Mouse (Mus musculus): ENCODE measurements around the gene Dusp6. TPM values are rescaled to one million over a fixed set of nuclear protein-coding genes. Genes with fewer than 3 reads are reported as not detected.

Dusp6 gene
- polyA plus RNA-seq, 1 experiment from 2014 or later = 15.4 TPM

DNA sequence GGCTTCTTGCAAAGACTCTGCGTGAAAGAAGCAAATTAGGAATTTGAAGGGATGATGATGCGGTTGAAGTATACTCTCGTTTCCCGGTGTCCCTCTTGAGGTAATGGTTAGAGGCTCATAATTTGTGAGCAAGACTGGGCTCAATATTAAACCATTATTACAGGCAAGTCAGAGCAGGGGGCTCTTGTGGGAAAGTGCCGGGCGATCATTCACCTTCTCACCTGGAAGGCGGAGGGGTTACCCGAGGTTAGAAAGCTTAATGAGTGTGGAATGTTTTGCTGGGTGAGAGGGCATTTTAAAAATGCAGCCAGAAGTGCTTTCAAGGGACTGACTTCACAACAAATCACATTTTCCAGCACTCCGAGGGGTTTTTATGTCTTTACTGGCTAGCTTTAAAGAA is 36.3 kb downstream of the Dusp6 start:
- no peaks in the 10 kb centered on the region for H3K36me3 ChIP-seq (replicated peaks; ENCODE audit: insufficient read depth, low read length)
- H3K4me1 ChIP-seq (ENCODE audit: insufficient read depth) = no peaks in the 10 kb centered on the region
- no peak overlapping the region for H3K27ac ChIP-seq (ENCODE audit: low read depth)
- WGBS (ENCODE audit: insufficient replicate concordance) = 71% methylated on average over 9 of the region's 9 CpGs
- H3K9ac ChIP-seq (replicated peaks) = no peak overlapping the region
- H3K4me2 ChIP-seq (ENCODE audit: low read depth, low read length) = no peak overlapping the region
- no peak for TF ChIP-seq CTCF (IDR thresholded peaks at IDR 0.05; ENCODE audit: low read depth)
- TF ChIP-seq EP300 (IDR thresholded peaks at IDR 0.05; ENCODE audit: low read depth) = no peak
- DNase-seq = no peak
- no peaks in the 10 kb centered on the region for H3K27me3 ChIP-seq (ENCODE audit: insufficient read depth, low read length)
- no peak overlapping the region for H3K4me3 ChIP-seq (ENCODE audit: low read depth, low read length)
- H3K9me3 ChIP-seq (ENCODE audit: low read length) = no peaks in the 10 kb centered on the region
- no peak for ATAC-seq

DNA sequence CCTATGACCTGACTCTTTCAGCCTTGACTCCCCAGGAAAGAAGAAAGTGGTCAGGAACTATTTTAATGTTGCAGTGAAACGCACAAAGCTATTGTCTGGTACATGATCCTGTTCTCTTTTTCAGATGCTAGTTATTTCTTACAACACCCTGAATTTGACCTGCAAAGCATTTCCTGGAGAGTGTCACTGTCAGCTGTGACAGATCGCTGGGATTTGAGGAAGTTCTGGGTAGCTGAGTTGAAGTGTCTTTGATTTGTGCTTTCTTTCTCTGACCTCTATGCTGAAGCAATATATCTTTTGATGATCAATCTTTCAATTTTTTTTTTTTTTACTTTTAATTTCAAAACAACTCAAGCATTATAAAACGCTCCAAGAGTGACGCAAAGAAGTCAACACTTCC is 39.0 kb downstream of the Dusp6 start:
- no peaks in the 10 kb centered on the region for H3K27me3 ChIP-seq (ENCODE audit: insufficient read depth, low read length)
- no peak overlapping the region for H3K9ac ChIP-seq (replicated peaks)
- no peak overlapping the region for H3K4me2 ChIP-seq (ENCODE audit: low read depth, low read length)
- DNase-seq (no peak), ATAC-seq (no peak)
- no peaks in the 10 kb centered on the region for H3K9me3 ChIP-seq (ENCODE audit: low read length)
- 36% methylated on average over 4 of the region's 4 CpGs for WGBS (ENCODE audit: insufficient replicate concordance)
- no peak overlapping the region for H3K4me3 ChIP-seq (ENCODE audit: low read depth, low read length)
- no peak overlapping the region for H3K27ac ChIP-seq (ENCODE audit: low read depth)
- no peaks in the 10 kb centered on the region for H3K36me3 ChIP-seq (replicated peaks; ENCODE audit: insufficient read depth, low read length)
- no peaks in the 10 kb centered on the region for H3K4me1 ChIP-seq (ENCODE audit: insufficient read depth)
- no peak for TF ChIP-seq EP300 (IDR thresholded peaks at IDR 0.05; ENCODE audit: low read depth)
- TF ChIP-seq CTCF (IDR thresholded peaks at IDR 0.05; ENCODE audit: low read depth) = no peak

DNA sequence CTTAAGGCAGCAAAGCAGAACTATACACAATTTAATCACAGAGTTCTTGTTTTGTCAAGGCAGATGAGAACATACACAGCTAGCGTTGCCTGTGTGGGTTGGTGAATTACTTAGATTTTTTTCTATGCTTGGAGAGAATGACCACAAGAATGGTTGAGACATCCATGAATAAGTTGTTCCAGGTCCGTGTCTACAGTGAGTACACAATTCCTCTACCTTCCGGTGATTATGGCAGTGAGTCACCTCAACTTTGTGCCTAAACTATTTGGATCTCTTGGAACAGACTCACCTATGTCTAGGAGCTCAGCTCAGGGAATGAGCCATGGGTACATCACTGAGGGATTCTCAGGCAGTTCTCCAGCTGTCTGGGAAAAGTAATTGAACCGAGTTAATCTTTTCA is 45.8 kb downstream of the Dusp6 start:
- DNase-seq = no peak
- no peaks in the 10 kb centered on the region for H3K36me3 ChIP-seq (replicated peaks; ENCODE audit: insufficient read depth, low read length)
- H3K4me1 ChIP-seq (ENCODE audit: insufficient read depth) = no peaks in the 10 kb centered on the region

DNA sequence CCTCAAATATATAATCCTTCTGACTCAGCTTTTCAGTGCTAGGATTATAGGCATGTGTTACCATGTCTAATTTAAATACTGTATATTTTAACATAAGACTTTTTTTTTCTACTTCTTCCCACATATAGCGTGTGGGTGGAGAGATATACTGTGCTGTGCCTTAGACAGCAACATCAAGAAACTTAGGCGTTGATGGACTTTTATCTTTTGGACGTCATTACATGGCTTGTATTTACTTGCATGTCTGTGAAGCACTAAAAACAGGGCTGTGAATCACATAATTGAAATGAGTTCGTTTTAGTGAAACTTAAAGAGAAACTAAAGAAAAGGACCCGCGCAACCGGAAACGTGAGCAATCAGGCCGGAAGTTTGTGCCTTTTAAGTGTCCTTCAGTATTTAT is 46.6 kb downstream of the Dusp6 start:
- Histone ChIP-seq H3K9me3 (ENCODE audit: low read length) (no peaks in the 10 kb centered on the region), H3K27me3 (ENCODE audit: insufficient read depth, low read length) (no peaks in the 10 kb centered on the region), H3K27ac (ENCODE audit: low read depth) (no peak overlapping the region), H3K4me3 (ENCODE audit: low read depth, low read length) (no peak overlapping the region), H3K9ac (replicated peaks) (no peak overlapping the region), H3K4me1 (ENCODE audit: insufficient read depth) (no peaks in the 10 kb centered on the region), H3K4me2 (ENCODE audit: low read depth, low read length) (no peak overlapping the region), H3K36me3 (replicated peaks; ENCODE audit: insufficient read depth, low read length) (no peaks in the 10 kb centered on the region)
- WGBS (ENCODE audit: insufficient replicate concordance) = 81% methylated on average over 9 of the region's 9 CpGs
- TF ChIP-seq EP300 (IDR thresholded peaks at IDR 0.05; ENCODE audit: low read depth) (no peak), CTCF (IDR thresholded peaks at IDR 0.05; ENCODE audit: low read depth) (no peak)
- DNase-seq (no peak), ATAC-seq (no peak)

More for the DNA sequence above, 45.8 kb downstream of the Dusp6 start:
- H3K4me3 ChIP-seq (ENCODE audit: low read depth, low read length) = no peak overlapping the region
- TF ChIP-seq CTCF (IDR thresholded peaks at IDR 0.05; ENCODE audit: low read depth) (no peak), EP300 (IDR thresholded peaks at IDR 0.05; ENCODE audit: low read depth) (no peak)
- ATAC-seq = no peak
- H3K27ac ChIP-seq (ENCODE audit: low read depth) = no peak overlapping the region
- no peaks in the 10 kb centered on the region for H3K27me3 ChIP-seq (ENCODE audit: insufficient read depth, low read length)
- no peak overlapping the region for H3K9ac ChIP-seq (replicated peaks)
- 81% methylated on average over 4 of the region's 4 CpGs for WGBS (ENCODE audit: insufficient replicate concordance)
- no peak overlapping the region for H3K4me2 ChIP-seq (ENCODE audit: low read depth, low read length)
- no peaks in the 10 kb centered on the region for H3K9me3 ChIP-seq (ENCODE audit: low read length)

DNA sequence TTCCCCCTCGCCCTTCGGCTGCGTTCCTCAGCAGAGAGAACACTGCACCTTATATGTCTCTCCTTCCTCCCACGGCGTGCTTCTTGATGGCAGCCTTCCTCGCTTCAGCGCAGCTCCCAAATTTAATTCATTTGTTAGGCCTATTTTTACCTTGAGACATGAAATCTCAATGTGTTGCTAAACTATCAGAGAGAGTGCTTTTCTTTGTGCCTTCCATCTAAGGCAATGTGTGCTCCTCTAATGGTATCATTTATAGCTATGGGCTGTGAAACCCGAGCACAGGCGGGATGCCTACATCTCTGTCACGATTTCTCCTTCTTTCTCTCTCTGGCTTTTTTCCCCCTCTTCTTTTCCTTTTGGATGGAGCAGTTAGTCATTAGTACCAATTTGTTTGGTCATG is 47.2 kb downstream of the Dusp6 start:
- no peak for TF ChIP-seq EP300 (IDR thresholded peaks at IDR 0.05; ENCODE audit: low read depth)
- no peak for TF ChIP-seq CTCF (IDR thresholded peaks at IDR 0.05; ENCODE audit: low read depth)
- no peaks in the 10 kb centered on the region for H3K4me1 ChIP-seq (ENCODE audit: insufficient read depth)
- ATAC-seq (no peak), DNase-seq (no peak)
- H3K9me3 ChIP-seq (ENCODE audit: low read length) = no peaks in the 10 kb centered on the region
- no peaks in the 10 kb centered on the region for H3K27me3 ChIP-seq (ENCODE audit: insufficient read depth, low read length)
- H3K4me2 ChIP-seq (ENCODE audit: low read depth, low read length) = no peak overlapping the region
- no peak overlapping the region for H3K4me3 ChIP-seq (ENCODE audit: low read depth, low read length)
- WGBS (ENCODE audit: insufficient replicate concordance) = 91% methylated on average over 10 of the region's 10 CpGs
- H3K36me3 ChIP-seq (replicated peaks; ENCODE audit: insufficient read depth, low read length) = no peaks in the 10 kb centered on the region
- H3K27ac ChIP-seq (ENCODE audit: low read depth) = no peak overlapping the region
- no peak overlapping the region for H3K9ac ChIP-seq (replicated peaks)

DNA sequence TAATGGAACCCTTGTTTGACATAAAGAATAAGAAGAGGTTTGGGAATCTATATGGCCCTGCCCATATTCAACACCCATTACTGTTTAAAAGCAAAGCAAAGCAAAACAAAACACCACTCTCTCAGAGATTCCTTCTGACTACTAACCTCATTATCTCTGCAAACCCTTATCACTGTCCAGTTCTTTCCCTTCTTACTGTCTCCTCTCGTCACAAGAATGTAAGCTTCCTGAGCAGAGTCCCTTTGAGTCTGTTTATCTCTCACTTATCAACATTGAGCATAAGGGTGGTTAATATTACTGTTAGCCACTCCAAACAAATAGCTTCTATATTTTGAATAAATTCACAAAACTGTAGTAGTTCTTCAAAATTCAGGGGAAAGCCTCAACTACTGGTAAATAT is 48.9 kb downstream of the Dusp6 start:
- no peak overlapping the region for H3K4me2 ChIP-seq (ENCODE audit: low read depth, low read length)
- no peak overlapping the region for H3K4me3 ChIP-seq (ENCODE audit: low read depth, low read length)
- DNase-seq (no peak), ATAC-seq (no peak)
- no peaks in the 10 kb centered on the region for H3K4me1 ChIP-seq (ENCODE audit: insufficient read depth)
- H3K27me3 ChIP-seq (ENCODE audit: insufficient read depth, low read length) = no peaks in the 10 kb centered on the region
- no peaks in the 10 kb centered on the region for H3K9me3 ChIP-seq (ENCODE audit: low read length)
- 54% methylated on average over 1 of the region's 1 CpGs for WGBS (ENCODE audit: insufficient replicate concordance)
- H3K27ac ChIP-seq (ENCODE audit: low read depth) = no peak overlapping the region
- TF ChIP-seq CTCF (IDR thresholded peaks at IDR 0.05; ENCODE audit: low read depth) = no peak
- no peak for TF ChIP-seq EP300 (IDR thresholded peaks at IDR 0.05; ENCODE audit: low read depth)
- no peaks in the 10 kb centered on the region for H3K36me3 ChIP-seq (replicated peaks; ENCODE audit: insufficient read depth, low read length)
- H3K9ac ChIP-seq (replicated peaks) = no peak overlapping the region

DNA sequence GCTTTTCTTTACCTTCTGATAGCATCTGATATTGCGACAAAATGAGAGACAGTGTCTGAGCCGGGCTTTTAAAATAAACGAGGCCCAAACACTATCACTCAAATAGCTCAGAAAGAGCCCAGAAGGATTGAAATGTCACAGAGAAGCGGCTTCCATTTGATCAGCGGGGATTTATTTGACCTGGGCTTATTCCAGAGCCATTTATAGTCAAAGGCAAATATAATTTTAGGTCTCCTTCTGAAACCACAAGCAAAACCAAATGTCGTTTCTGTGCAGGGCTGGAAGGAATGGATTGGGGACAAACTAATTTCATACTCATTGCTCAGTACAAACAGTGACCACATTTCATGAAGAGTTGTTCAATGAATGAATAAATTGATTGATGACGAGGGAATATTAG is 51.3 kb downstream of the Dusp6 start:
- H3K4me2 ChIP-seq (ENCODE audit: low read depth, low read length) = no peak overlapping the region
- ATAC-seq = no peak
- no peaks in the 10 kb centered on the region for H3K4me1 ChIP-seq (ENCODE audit: insufficient read depth)
- WGBS (ENCODE audit: insufficient replicate concordance) = 71% methylated on average over 7 of the region's 7 CpGs
- no peaks in the 10 kb centered on the region for H3K27me3 ChIP-seq (ENCODE audit: insufficient read depth, low read length)
- no peaks in the 10 kb centered on the region for H3K9me3 ChIP-seq (ENCODE audit: low read length)
- no peak overlapping the region for H3K4me3 ChIP-seq (ENCODE audit: low read depth, low read length)
- DNase-seq = no peak
- H3K36me3 ChIP-seq (replicated peaks; ENCODE audit: insufficient read depth, low read length) = no peaks in the 10 kb centered on the region
- TF ChIP-seq CTCF (IDR thresholded peaks at IDR 0.05; ENCODE audit: low read depth) = no peak
- TF ChIP-seq EP300 (IDR thresholded peaks at IDR 0.05; ENCODE audit: low read depth) = no peak
- H3K27ac ChIP-seq (ENCODE audit: low read depth) = no peak overlapping the region
- H3K9ac ChIP-seq (replicated peaks) = no peak overlapping the region
